Mouse (Mus musculus): ENCODE data around the gene Matn4. TPM values are rescaled to one million over a fixed set of nuclear protein-coding genes. Genes with fewer than 3 reads are reported as not detected.

Matn4 gene
- polyA plus RNA-seq, 1 experiment from 2014 or later, result 0.32 TPM

GRCm38 (mm10) chr2:164435216-164436090 lies 30.5 kb upstream of the Matn4 start:
- H3K4me1 ChIP-seq (replicated peaks), result peaks cover 16% of the 10 kb centered on the region

DNA sequence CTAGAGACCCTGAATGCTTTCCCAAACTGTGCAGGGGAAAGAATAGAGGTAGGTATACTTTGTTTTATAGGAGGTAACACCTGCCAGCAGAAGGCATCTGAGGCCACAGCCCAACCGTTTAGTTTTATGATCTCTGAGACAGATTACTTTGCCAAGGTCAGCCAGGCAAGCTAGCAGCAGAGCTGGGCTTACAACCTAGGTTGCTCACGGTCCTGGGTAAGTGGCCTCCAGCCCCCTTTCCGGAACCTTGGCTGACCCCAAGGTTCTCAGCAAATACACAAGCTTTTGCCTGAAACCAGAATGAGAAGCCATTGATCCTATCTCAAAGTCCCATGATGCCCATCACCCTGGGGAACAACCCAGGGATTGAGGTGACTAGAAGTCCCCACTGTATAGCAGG lies 29.7 kb upstream of the Matn4 start:
- H3K27ac ChIP-seq (replicated peaks), result 0 out of 2 replicates have a peak overlapping the region, but pooled peaks have one; percentile 2

More at GRCm38 (mm10) chr2:164435216-164436090, 30.5 kb upstream of the Matn4 start:
- H3K9ac ChIP-seq, result no peak overlapping the region
- H3K9me3 ChIP-seq (replicated peaks), result no peaks in the 10 kb centered on the region
- no peaks in the 10 kb centered on the region for H3K36me3 ChIP-seq (replicated peaks)
- no peak for ATAC-seq (ENCODE audit: insufficient read depth)
- no peak overlapping the region for H3K4me3 ChIP-seq (replicated peaks)
- H3K4me2 ChIP-seq, result peak overlapping the region; percentile 14; the same call in 1 of the 2 replicates
- H3K27me3 ChIP-seq, result peaks cover 23% of the 10 kb centered on the region
- H3K27ac ChIP-seq (replicated peaks), result 0 out of 2 replicates have a peak overlapping the region, but pooled peaks have one; percentile 2
- WGBS (ENCODE audit: insufficient replicate concordance), result 11% methylated on average over 5 of the region's 5 CpGs

DNA sequence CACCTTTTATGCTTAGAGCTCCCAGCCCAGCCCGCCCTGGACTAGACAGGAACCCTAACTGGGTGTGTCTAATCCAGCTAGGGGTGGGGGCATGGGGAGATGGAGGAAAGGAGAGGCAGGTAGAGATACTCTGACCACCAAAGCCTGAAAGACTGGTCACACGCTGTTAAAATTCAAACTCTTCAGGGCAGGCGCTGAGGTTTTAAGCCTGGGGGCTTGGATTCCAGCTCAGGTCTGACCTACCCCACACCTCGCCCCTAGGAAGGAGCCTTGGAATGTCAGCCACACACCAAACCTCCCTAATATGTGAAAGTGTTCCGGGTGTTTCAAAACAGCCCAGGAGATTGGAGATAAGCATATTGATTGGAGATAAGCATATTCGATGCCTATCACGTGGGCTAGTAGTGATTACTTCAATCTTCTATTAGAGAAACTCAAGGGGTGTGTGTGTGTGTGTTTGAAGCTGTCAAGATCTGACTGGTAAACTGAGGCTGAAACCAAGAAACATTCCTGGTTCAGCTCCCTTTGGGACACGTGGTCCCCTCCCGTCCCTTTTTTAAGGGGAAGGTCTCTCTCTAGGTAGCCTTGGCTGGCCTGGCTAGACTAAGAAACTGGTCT lies 28.4 kb upstream of the Matn4 start:
- H3K9me3 ChIP-seq (replicated peaks), result no peaks in the 10 kb centered on the region
- H3K4me3 ChIP-seq (replicated peaks), result no peak overlapping the region
- H3K36me3 ChIP-seq (replicated peaks), result peaks cover 9% of the 10 kb centered on the region; the same call in 1 of the 2 replicates
- H3K4me2 ChIP-seq, result peak overlapping the region; percentile 46
- H3K9ac ChIP-seq, result no peak overlapping the region
- ATAC-seq (ENCODE audit: insufficient read depth), result no peak
- peaks cover 11% of the 10 kb centered on the region for H3K4me1 ChIP-seq (replicated peaks)
- 47% methylated on average over 9 of the region's 9 CpGs for WGBS (ENCODE audit: insufficient replicate concordance)
- H3K27me3 ChIP-seq, result peaks cover 31% of the 10 kb centered on the region; the same call in 1 of the 2 replicates
- H3K27ac ChIP-seq (replicated peaks), result peak overlapping the region; percentile 81

More for the DNA sequence above, 29.7 kb upstream of the Matn4 start:
- Histone ChIP-seq H3K36me3 (replicated peaks) (no peaks in the 10 kb centered on the region), H3K4me1 (replicated peaks) (peaks cover 11% of the 10 kb centered on the region), H3K4me3 (replicated peaks) (no peak overlapping the region), H3K4me2 (peak overlapping the region; percentile 13; the same call in 1 of the 2 replicates), H3K9me3 (replicated peaks) (no peaks in the 10 kb centered on the region), H3K9ac (no peak overlapping the region), H3K27me3 (peaks cover 20% of the 10 kb centered on the region; the same call in 1 of the 2 replicates)
- ATAC-seq (ENCODE audit: insufficient read depth), result no peak
- 38% methylated on average over 3 of the region's 3 CpGs for WGBS (ENCODE audit: insufficient replicate concordance)

DNA sequence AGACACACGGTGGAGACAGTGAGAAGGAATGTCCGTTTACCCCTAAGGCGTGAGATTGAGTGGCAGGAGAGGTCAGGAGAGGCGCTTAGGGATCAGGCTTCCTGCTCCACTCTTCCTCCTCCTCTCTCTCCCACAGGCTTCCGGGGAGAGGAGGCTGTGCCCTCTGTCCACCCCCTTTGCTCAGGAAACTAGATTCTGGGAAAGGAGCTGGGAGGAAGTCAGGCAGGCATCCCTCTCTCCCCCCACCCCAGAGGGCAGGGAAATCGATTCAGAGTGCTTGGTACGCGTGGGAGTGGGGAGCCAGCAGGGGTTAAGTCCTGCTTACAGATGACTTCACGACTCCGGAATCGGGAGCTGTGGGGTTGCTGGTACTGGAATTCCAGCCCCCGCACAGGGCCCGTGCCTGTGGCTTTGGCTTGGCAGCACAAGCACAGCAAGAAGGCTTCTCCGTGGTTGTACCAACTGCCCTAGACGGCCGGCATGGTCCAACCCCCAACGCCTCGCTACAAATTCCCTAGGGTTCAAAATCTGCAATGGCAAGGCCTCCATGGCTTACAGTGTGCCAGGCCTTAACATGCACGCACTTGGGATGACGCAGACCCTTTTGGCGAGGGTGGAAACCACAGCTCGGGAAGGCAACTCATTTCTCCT lies 27.7 kb upstream of the Matn4 start:
- Histone ChIP-seq H3K27ac (replicated peaks) (peak overlapping the region; percentile 81), H3K4me1 (replicated peaks) (peaks cover 11% of the 10 kb centered on the region), H3K36me3 (replicated peaks) (peaks cover 15% of the 10 kb centered on the region; the same call in 1 of the 2 replicates), H3K27me3 (peaks cover 31% of the 10 kb centered on the region; the same call in 1 of the 2 replicates), H3K9me3 (replicated peaks) (no peaks in the 10 kb centered on the region), H3K4me2 (peak overlapping the region; percentile 46), H3K9ac (no peak overlapping the region), H3K4me3 (replicated peaks) (peak overlapping the region; percentile 2; the same call in 1 of the 2 replicates)
- ATAC-seq (ENCODE audit: insufficient read depth), result peak; percentile 4; the same call in 1 of the 2 replicates
- WGBS (ENCODE audit: insufficient replicate concordance), result 22% methylated on average over 22 of the region's 22 CpGs

DNA sequence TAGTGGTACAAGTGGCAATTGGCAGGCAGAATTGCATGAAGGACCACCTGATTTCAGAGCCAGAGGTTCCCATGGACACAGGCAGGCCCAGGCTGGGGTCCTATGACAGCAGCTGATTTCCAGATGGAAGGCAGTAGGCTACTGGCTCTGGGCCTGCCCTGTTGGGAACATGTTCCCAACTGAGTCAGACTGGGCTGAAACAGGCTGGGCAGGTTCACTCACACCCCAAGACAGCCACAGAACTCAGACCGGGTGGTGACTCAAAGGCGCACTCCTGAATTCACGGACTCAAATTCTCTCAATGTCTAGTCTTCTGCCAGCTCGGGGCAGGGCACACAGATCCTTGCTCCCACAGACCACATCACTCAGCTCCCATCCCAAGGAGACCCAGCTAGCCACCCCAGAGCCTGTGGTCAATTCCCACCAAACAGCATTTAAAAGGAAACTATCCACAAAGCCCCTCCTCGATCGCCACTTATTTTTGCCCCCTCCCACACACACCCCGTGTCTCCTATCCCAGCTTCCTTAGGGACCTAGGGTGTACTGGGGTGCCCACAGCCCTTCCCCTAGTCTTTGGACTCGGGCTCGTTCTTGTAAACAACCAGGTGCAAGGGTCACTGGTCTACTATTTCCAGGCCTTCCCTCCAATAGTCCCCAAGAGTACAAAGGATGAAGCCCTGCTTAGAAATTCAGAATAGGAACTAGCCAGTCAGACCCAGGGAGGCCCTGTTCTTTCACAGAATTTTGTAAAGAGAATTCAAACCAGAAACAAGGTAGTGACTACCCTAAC lies 26.9 kb upstream of the Matn4 start:
- peaks cover 11% of the 10 kb centered on the region for H3K4me1 ChIP-seq (replicated peaks)
- no peak overlapping the region for H3K9ac ChIP-seq
- no peak overlapping the region for H3K4me3 ChIP-seq (replicated peaks)
- peaks cover 29% of the 10 kb centered on the region; the same call in 1 of the 2 replicates for H3K27me3 ChIP-seq
- H3K36me3 ChIP-seq (replicated peaks), result peaks cover 21% of the 10 kb centered on the region; the same call in 1 of the 2 replicates
- H3K4me2 ChIP-seq, result peak overlapping the region; percentile 46
- no peaks in the 10 kb centered on the region for H3K9me3 ChIP-seq (replicated peaks)
- ATAC-seq (ENCODE audit: insufficient read depth), result peak; percentile 61
- 46% methylated on average over 9 of the region's 9 CpGs for WGBS (ENCODE audit: insufficient replicate concordance)
- peak overlapping the region; percentile 81 for H3K27ac ChIP-seq (replicated peaks)

- peaks cover 25% of the 10 kb centered on the region; the same call in 1 of the 2 replicates for H3K36me3 ChIP-seq (replicated peaks)
- peaks cover 4% of the 10 kb centered on the region for H3K4me1 ChIP-seq (replicated peaks)
- 9% methylated on average over 7 of the region's 7 CpGs for WGBS (ENCODE audit: insufficient replicate concordance)
Observed at GRCm38 (mm10) chr2:164430697-164431096, 25.7 kb upstream of the Matn4 start.

DNA sequence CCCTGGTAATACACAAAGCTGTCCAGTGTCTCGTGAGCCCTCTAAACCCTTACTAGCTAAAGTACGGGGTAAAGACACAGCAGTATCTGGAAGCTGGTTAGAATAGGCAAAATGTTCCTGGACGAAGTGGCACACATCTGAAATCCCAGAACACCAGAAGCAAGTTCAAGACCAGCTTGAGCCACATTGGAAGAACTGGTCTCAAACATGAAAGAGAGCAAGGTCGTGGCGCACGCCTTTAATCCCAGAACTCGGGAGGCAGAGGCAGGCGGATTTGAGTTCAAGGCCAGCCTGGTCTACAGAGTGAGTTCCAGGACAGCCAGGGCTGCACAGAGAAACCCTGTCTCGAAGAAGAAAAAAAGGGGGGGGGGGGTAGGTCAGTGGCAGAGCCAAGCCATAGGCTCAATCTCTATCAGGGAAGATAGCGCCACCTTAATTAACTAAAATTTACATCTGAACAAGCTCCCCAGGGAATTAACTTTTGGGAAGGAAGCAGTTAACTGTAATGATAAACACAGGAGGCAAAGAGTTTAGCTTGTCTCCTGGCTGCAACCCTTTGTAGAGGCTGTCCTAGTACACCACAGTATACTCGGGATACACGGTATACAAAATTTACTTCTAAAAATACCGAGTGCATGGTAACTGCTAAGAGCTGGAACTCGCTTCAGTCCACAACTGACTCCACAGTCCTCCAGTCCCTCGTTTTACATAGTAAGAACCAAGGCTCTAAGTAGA lies 25.1 kb upstream of the Matn4 start:
- Histone ChIP-seq H3K4me2 (no peak overlapping the region), H3K27ac (replicated peaks) (no peak overlapping the region; the same call in 1 of the 2 replicates), H3K9me3 (replicated peaks) (no peaks in the 10 kb centered on the region), H3K9ac (no peak overlapping the region), H3K36me3 (replicated peaks) (peaks cover 29% of the 10 kb centered on the region; the same call in 1 of the 2 replicates), H3K4me3 (replicated peaks) (no peak overlapping the region), H3K4me1 (replicated peaks) (peaks cover 4% of the 10 kb centered on the region), H3K27me3 (peaks cover 22% of the 10 kb centered on the region; the same call in 1 of the 2 replicates)
- ATAC-seq (ENCODE audit: insufficient read depth), result no peak
- WGBS (ENCODE audit: insufficient replicate concordance), result 34% methylated on average over 15 of the region's 15 CpGs

More at GRCm38 (mm10) chr2:164430697-164431096, 25.7 kb upstream of the Matn4 start:
- H3K9ac ChIP-seq, result no peak overlapping the region
- no peaks in the 10 kb centered on the region for H3K9me3 ChIP-seq (replicated peaks)
- H3K27ac ChIP-seq (replicated peaks), result no peak overlapping the region; the same call in 1 of the 2 replicates
- H3K27me3 ChIP-seq, result peaks cover 22% of the 10 kb centered on the region; the same call in 1 of the 2 replicates
- no peak overlapping the region for H3K4me2 ChIP-seq
- no peak overlapping the region for H3K4me3 ChIP-seq (replicated peaks)
- no peak for ATAC-seq (ENCODE audit: insufficient read depth)

- 32% methylated on average over 5 of the region's 5 CpGs for WGBS (ENCODE audit: insufficient replicate concordance)
- Histone ChIP-seq H3K9me3 (replicated peaks) (no peaks in the 10 kb centered on the region), H3K4me1 (replicated peaks) (peaks cover 4% of the 10 kb centered on the region; the same call in 1 of the 2 replicates), H3K27me3 (peaks cover 20% of the 10 kb centered on the region; the same call in 1 of the 2 replicates), H3K27ac (replicated peaks) (no peak overlapping the region), H3K4me3 (replicated peaks) (no peak overlapping the region), H3K4me2 (no peak overlapping the region), H3K9ac (no peak overlapping the region), H3K36me3 (replicated peaks) (peaks cover 39% of the 10 kb centered on the region)
- ATAC-seq (ENCODE audit: insufficient read depth), result no peak
Observed at GRCm38 (mm10) chr2:164428451-164428850, 23.5 kb upstream of the Matn4 start.

DNA sequence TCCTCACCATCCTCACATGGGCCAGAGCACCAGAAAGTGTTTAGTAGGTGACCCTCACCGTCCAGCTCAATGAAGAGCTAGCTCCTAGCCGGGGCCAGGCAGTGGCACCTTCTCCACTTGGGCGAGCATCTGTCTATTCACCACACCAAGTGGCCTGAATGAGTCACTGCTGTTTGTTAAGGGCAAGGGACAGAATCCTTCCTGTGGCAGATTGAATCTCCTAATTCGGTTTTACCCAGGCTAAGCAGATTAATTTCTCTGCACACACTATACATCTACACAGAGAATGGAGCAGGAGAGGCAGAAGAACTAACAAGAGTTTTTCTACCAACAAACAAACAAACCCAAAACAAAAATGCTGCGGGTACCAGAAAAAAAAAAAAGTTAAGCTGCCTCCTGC lies 22.0 kb upstream of the Matn4 start:
- Histone ChIP-seq H3K27me3 (peaks cover 17% of the 10 kb centered on the region; the same call in 1 of the 2 replicates), H3K27ac (replicated peaks) (no peak overlapping the region), H3K4me2 (no peak overlapping the region), H3K9ac (no peak overlapping the region), H3K9me3 (replicated peaks) (no peaks in the 10 kb centered on the region), H3K4me1 (replicated peaks) (peaks cover 4% of the 10 kb centered on the region; the same call in 1 of the 2 replicates), H3K36me3 (replicated peaks) (peaks cover 39% of the 10 kb centered on the region), H3K4me3 (replicated peaks) (no peak overlapping the region)
- 50% methylated on average over 5 of the region's 5 CpGs for WGBS (ENCODE audit: insufficient replicate concordance)
- no peak for ATAC-seq (ENCODE audit: insufficient read depth)
